Mouse (Mus musculus): ENCODE data around the gene Tgm3.
A peak's percentile ranks its signal among the peaks of the same experiment; 100 is the strongest.

Tgm3 gene

DNA sequence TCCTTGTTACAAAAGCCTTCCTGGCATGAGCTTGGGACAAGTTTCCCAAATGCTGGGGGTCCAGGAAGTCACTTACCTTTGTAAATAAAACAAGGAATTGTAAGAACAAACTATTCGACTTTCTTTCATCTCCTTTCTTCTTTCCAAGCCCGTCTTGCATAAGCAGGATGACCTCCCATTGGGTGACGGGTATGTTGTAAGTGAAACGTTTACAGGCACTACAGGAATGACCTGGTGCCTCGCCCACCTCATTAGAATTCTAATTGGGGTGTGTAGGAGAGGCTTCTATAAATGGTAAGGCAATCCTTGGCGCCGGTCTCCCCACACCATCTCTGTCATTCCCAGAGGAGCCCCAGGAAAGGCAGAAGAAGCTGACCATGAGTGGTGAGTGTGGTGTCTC lies at the start of gene Tgm3:
Tgm3 (plus strand) TSS at position 324 of the 400 bp plus-strand sequence.
- no peak for DNase-seq (ENCODE audit: low spot score in 2 of 2)

DNA sequence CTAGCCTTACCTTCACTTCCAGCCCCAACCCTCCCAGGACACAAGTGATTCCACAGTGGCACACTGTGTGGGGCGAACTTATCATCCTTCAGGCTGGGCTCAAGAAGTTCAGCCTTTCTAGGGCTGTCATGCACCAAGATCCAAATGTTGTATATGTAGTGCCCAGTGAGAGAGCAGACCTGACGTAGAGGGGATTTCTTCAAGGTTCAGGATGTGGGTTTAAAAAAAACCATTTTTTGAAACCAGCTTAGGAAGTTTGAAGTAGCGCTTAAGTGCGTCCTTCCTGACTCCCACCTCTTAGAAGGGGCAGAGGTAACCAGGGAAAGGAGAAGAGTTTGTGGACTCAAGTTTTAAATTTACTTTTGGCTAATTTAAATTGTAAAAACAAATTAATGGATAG lies 31.5 kb upstream of the Tgm3 start:
- no peak for DNase-seq (ENCODE audit: low spot score in 2 of 2)

DNA sequence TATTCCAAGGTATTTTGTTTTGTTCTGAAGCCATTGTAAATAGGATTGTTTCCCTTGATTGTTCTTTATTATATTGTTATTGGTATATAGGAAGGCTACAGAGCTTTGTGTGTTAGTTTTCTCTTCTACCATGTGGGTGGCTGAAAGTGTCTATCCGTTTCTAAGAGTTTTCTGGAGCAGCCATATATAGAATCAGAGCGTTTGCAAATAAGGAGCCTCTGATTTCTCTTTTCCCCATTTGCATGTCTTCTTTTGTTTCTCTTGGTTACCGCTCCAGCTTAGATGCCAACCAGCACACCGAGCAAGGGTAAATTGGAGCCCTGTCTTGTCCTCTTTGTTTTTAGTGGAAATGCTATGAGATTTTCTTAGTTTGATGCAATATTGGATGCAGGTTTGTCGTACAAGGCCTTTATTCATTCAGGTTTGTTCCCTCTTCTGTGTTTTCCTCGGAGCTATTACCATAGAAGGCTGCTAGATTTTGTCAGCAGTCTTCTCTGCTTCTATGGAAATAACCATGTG lies 24.6 kb upstream of the Tgm3 start:
- no peak for DNase-seq (ENCODE audit: low spot score in 2 of 2)

GRCm38 (mm10) chr2:129989646-129990045 lies 22.5 kb upstream of the Tgm3 start:
- DNase-seq (ENCODE audit: low spot score in 2 of 2), result no peak

DNA sequence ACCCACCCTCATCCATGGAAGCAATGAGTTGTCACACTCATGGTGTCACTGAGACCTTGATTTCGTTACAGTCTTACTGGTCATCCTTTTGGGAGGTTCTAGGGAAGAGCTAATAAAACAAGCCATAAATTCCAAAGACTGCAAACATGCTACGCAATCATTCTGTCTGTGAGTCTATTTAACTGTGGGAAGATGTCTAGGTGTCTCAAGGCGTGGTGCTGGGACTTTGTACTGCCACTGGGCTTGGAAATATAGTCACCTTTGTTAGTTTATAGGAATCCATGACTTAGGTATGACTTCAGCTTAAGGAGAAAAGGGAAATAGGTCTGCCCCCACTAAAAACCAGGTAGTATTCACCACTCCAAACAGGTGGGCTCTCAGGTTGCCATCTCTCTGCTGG lies 17.7 kb upstream of the Tgm3 start:
- DNase-seq (ENCODE audit: low spot score in 2 of 2), result no peak

- peak; percentile 84 to 91 for DNase-seq (ENCODE audit: low spot score in 2 of 2)
Measured at GRCm38 (mm10) chr2:129998476-129998875, 13.7 kb upstream of the Tgm3 start.

DNA sequence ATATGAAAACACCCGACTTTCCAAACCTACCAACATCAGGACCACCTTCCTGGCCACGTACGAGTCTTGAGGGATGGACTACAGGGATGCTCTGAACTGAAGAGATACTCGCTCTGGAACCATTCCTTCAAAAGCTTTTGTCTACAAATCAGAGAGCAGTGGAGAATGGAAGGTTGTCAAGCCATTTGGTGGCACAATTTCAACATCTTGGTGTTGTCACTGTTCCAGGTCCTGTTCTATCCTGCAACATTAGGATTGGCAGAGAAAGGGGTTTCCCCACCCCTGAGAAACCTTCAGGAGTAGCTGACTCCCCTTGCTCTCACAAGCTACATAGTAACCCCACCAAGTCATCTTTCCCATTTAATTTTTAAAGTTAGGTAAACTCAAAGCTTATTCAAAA lies 12.9 kb upstream of the Tgm3 start:
- no peak for DNase-seq (ENCODE audit: low spot score in 2 of 2)

- no peak for DNase-seq (ENCODE audit: low spot score in 2 of 2)
Measured at GRCm38 (mm10) chr2:130000601-130001000, 11.5 kb upstream of the Tgm3 start.

DNA sequence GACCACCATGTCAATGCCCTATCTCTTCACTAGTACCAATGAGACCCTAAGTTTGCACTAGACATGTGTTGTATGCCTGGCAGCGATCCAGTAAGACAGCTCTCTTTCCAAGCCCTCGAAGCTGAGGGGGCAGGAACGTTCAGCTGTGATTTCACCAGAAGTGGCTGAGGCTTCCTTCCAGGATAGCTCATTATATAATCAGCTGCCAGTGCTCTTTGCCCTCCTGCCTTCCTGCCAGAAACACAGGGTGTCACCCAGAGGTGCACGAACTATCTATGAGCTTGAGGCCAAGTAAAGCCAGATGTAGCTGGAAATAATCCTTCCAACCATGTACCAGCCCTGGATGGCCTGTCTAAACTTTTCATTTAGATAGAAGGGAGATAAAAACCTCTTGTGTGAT lies 8.1 kb upstream of the Tgm3 start:
- peak in 1 of 2 experiments; percentile 44 for DNase-seq (ENCODE audit: low spot score in 2 of 2)

DNA sequence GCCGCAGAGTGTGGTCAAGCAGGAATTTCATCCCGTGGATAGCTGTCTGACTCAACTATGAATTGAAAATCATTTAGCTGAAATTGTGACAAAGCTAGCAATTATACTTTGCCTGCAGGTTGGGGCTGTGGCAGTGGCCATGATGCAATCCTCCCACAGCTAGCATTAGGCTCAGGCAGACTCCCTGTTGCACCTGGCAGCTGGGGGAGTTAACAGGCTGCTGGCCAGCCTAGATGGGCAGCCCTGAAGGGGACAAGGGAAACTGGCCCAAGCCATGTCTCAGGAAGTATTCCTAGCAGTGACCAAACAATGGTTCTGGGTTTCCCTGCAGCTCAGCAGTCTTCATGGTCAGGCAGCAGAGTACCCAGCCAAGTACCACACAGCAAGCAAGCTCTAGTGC lies 2.8 kb upstream of the Tgm3 start:
- no peak for DNase-seq (ENCODE audit: low spot score in 2 of 2)

DNA sequence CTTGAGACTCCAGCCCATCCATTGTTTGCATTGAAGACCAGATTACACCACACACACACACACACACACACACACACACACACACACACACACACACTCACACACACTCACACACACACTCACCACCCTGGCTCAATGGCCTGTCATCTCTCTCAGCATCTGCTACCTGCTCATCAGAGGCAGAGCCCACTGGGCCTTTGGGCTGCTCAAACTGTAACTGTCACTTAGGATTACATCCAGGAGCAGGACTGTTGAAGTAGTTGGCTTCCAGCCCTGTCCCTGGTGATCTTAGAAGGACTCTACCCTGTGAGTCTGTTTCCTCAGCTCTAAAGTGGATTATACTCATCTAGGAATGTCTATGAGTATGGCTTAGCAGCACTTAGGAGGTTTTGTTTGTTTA lies 1.5 kb downstream of the Tgm3 start:
- no peak for DNase-seq (ENCODE audit: low spot score in 2 of 2)

- no peak for DNase-seq (ENCODE audit: low spot score in 2 of 2)
Measured at GRCm38 (mm10) chr2:130015196-130015595, 3.0 kb downstream of the Tgm3 start.

- DNase-seq (ENCODE audit: low spot score in 2 of 2), result no peak
Measured at GRCm38 (mm10) chr2:130018084-130018483, 5.9 kb downstream of the Tgm3 start.

DNA sequence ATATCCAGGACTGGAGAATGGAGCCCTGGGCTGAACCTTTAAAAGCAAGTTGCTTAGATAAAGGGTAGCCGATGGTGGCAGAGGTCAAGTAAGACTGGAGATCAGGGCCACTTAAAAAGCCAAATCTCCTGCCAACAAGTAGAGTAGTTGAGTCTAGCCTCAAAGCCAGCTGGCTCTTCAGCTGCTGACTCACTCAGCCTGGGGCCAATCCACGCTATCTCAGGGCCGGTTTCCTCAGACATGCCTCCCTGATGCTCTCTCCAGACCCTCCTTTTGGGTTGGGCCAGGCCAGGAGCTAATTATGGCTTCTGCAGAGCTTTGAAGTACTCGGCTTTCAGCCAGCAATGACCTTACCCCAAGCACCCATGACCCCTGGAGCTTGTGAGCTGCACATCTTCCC lies 15.7 kb downstream of the Tgm3 start:
- DNase-seq (ENCODE audit: low spot score in 2 of 2), result no peak

DNA sequence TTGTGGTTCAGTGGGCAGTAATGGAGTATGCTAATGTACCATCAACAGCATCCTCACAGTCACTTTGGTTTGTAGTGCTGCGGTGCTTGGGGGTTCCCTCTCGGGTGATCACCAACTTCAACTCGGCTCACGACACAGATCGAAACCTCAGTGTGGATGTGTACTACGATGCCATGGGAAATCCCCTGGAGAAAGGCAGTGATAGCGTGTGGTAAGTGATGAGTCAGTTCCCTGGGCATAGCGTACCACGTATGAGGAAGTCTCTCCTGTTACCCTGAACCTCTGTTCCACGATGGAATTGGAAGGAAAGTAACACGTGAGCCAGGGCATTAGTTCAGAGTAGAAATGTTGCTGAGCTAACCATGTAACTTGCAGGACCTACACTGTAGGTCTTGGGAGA lies 17.7 kb downstream of the Tgm3 start:
- DNase-seq (ENCODE audit: low spot score in 2 of 2), result no peak

DNA sequence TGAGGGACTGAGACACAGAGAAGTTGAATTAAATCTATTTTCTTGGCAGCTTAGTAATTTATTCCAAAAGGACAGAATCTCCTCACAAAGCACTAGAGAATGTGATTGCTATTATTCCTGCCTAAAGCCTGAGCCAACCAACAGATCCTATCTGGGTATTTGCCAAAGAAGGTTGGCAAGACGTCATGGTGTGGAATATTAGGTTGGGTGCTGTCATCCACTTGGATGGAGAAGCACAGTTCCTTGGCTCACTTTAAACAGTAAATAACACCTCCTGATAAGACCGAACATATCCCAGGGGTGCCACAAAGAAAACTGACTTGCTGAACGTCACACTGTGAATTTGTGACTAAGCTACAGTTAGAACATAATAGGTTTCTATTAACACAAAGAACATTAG lies 20.5 kb downstream of the Tgm3 start:
- no peak for DNase-seq (ENCODE audit: low spot score in 2 of 2)

DNA sequence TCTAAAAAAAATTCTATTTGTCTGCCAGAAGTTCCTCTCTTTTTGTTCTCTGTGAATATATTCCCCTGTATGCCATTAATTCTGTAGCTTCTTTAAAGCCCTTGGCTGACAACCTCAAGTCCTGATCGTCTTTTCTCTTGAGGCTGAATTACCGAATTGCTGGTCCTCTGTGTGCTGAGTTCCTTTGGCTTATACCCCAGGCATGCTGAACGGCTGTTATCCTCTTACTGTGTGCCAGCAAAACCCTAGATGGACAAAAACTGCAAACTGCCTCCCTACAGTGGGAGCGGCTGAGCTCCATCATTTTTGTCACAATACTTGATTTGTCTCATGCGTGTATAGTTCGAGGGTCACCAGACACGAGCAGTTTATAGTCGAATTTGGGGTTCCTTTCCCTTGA lies 24.7 kb downstream of the Tgm3 start:
- no peak for DNase-seq (ENCODE audit: low spot score in 2 of 2)

DNA sequence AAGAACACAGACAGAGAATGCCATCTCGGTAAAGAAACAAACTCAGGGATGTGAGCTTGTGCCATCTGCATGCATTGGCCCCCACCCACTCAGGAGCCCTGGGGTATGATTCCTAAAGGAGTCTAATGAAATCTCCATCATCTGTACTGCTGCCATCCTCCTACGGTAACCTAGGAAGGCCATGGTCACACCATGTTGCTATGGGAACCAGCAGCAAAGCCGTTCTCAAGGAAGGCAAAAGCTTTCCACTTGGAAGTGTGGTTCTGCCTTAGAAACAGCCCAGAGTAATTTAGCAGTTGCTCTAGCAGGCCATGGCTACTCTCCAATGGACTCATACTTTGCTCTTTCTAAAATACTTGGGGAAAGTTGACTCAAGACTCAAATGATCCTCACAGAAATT lies 26.8 kb downstream of the Tgm3 start:
- peak; percentile 38 to 61 for DNase-seq (ENCODE audit: low spot score in 2 of 2)

GRCm38 (mm10) chr2:130040190-130040886 lies 28.2 kb downstream of the Tgm3 start:
- no peak for DNase-seq (ENCODE audit: low spot score in 2 of 2)

DNA sequence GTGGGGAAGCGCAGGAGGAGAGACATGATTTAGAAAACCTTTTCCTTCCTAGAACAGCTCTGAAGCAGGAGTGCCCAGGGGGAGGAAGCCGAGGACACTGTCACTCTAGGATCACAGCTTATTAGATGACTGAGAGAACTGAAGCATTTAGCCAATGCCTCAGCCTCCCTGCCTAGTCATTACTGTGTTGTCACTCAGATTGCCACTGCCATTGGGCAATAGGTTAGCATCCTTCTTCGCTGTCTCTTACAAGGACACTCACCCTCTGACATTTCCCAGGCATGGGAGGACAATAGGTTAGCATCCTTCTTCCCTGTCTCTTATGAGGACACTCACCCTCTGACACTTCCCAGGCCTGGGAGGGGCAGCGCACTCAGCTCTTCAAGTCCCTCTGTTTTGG lies 31.7 kb downstream of the Tgm3 start:
- DNase-seq (ENCODE audit: low spot score in 2 of 2), result no peak

DNA sequence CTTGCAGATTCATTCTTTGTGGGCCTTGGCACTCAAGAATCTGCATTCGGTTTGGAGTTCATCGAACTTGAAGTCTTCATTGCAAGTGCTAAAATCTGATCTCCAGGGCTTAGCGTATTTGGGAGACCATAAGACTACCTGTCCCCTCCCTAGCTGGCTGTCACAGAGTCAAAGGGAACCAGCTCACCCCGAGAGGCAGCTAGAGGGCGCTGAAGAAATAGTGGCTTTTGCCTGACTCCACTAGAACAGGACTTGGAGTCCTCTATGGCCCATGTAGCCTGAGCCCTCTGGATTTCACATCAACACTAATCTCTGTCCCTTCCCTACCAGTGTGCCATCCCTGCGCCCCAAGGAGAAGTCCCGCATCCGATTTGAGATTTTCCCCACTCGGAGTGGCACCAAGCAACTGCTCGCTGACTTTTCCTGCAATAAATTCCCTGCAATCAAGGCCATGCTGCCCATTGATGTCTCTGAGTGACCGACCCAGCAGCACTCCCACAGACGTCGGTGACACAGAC lies 35.8 kb downstream of the Tgm3 start:
- DNase-seq (ENCODE audit: low spot score in 2 of 2), result no peak

DNA sequence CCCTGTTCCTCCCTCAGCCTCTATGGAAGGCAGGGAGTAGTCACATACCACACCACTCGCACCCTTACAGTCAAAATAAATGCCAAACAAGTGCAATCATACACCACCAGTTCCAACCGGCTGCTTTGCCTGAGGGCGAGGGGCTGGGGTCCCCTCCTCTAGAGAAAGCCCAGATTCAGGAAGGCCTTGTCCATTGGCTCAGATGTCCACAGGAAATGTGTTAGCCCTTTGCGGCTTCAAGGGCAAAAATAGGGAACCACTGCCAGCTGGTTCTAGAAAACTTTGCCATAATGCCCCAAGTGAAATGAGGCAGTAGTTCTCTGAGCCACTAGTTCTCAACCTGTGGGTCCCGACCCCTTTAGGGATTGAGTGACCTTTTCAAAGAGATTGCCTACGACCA lies 36.6 kb downstream of the Tgm3 start:
- no peak for DNase-seq (ENCODE audit: low spot score in 2 of 2)

GRCm38 (mm10) chr2:130058149-130058548 lies 46.0 kb downstream of the Tgm3 start:
- DNase-seq (ENCODE audit: low spot score in 2 of 2), result no peak

DNA sequence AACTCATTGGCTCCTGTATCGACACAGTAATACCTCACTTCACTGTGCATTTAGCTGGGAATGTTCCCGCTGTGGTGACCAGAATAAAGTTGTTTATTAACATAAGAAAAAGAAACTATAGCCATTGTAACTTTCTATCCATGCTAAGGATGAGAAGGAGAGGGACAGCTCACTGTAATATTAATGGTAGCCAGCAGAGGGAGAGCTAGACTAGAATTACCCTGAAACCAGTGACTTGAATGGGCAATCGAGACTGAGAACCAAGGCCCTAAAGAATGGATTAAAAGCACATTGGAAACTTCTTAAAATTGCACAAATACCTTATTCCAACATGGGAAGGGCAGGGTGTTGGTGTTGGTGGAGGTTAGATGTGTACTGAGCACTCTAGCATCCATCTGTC lies 56.1 kb downstream of the Tgm3 start:
- peak; percentile 42 to 57 for DNase-seq (ENCODE audit: low spot score in 2 of 2)

Measured in right cerebral cortex, postnatal 10 days (tissue).